Mouse (Mus musculus) heart, adult 18-20 months (tissue): ENCODE data around the gene Erbb2. TPM values are rescaled to one million over a fixed set of nuclear protein-coding genes. Genes with fewer than 3 reads are reported as not detected.
A peak's percentile ranks its signal among the peaks of the same experiment; 100 is the strongest.

Experiments used
- DNase-seq, 2 experiments: peaks; one replicate each; pipeline ENCODE4 v3.0.0; 2021 to 2022; ENCODE audit warnings: mixed read lengths in 1 of 2
- total RNA-seq, 2 experiments: library from RNA; stranded (reverse); gene quantifications; 2 replicates each; pipeline ENCODE4 v1.2.3; 2021

Gene Erbb2
- total RNA-seq, 2 experiments from 2014 or later: 5.6 to 5.9 TPM

GRCm38 (mm10) chr11:98418939-98419547 is 6.8 kb downstream of the Erbb2 start:
- DNase-seq: no peak

DNA sequence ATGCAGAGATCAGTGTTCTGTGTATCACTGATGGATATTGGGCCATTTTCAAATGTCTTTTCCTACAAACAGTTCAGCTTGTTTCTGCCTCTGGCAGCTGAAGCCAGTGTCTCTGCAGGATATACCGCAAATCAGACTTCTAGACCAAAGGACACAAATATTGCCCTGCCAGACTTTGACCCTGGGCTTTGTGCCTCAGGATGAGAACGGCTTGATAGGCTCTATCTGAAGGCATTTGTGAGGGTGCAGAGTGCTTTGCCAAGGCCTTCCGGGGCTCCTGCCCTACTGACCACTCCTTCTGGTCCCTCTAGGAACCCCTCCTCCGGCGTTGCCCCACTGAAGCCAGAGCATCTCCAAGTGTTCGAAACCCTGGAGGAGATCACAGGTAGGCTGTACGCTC is 14.3 kb downstream of the Erbb2 start:
- no peak for DNase-seq

DNA sequence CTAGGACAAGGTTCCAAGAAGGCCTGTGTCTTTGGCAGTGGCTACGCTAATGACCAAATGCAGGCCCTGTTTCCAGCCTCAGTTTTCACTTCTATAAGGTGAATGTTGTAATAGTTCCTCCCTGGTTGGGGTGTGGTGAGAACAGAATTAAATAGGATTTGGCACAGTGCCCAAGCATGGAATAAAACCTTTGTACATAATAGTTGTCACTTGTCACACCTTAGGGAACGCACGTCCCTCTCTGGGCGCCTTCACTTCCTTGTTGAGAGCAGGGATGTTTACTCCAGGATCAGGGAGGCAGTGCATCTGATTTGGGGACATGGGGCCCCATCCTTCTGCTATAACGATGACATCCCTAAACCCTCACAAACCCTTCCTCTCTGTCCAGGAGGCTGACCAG is 16.2 kb downstream of the Erbb2 start:
- no peak for DNase-seq

DNA sequence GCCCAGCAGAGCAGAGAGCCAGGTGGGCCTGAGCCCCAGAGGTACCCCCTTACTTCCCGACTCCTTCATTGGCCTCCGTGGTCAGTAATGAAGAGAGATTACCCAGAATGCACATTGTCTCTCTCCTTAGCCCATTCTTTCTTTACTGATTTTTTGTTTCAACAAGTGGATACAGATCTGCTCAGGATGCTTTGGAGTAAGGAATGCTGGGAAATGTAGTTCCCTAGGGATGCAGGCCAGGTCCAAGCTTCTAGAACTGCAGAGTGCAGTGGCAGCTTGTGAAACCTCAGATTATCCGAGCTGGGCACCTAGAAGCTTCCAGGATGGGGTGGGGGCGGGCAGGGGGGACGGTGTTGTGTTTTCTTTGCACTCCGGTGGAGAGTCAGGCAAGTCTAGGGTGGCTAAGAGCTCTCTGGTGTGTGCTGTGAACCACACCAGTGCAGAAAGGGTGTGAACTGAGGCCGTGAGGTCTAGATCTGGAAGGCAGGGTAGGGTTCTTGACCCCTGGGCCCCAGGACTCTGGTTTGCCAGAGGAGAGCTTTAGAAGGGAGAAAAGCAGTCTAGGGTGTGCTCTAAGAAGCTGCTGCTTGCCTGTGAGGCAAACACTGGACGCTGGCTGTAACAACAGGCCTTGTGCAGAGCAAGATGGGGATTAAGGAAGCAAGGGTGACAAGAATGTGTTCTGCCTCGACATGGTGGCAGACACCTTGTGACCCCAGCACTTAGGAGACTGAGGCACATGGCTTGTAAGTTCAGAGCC is 19.7 kb downstream of the Erbb2 start:
- no peak for DNase-seq

DNA sequence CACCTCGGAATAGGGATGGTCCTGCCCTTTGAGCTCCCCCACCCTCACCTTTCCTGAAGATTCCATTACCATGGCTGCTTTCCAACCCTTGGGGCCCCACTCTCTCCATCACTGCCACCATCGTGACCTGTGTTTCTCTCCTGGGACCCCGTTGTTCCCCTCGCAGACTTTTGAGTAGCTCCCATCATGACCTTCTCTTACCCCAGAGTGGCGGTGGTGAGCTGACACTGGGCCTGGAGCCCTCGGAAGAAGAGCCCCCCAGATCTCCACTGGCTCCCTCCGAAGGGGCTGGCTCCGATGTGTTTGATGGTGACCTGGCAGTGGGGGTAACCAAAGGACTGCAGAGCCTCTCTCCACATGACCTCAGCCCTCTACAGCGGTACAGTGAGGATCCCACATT is 23.5 kb downstream of the Erbb2 start:
- no peak for DNase-seq

- DNase-seq: no peak
These were observed 25.2 kb downstream of the Erbb2 start for GRCm38 (mm10) chr11:98437441-98437840.

DNA sequence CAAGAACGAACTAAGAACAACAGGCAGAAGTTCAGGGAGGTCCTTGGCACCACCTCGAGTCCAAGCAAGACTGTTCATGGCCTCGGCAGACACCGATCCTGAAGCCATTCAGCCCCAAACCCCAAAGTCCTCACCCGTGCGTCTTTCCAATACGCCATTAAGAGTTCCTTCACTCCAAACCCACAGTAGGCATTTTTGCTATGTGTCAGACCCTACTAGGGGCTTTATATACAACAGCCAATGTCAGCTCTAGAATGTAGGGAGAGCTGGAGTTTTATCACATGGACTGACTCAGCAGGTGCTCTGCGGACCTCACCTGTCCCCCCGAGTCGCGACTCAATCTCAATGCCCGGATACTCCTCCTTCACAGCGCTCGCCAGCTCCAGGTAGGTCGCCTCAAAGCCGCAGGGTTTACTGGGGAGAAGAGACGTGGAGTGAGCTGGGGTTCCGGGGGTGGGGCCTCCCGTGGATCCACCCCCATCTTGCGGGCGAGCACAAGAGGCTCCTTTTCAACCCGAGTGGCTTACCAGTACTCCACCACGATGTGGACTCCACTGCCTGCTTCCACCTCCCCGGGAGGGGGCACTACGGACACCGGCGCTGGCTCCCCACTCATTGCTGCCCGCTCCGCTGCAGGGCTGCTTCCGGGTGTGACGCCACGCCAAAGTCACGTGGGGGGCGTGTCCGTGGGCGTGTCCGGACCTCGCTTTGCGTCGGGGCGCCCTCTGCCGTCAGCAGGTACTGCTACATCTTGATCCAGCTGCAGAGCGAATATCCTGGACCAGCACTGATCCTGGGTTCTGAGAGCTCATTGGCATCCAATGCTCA is 26.3 kb downstream of the Erbb2 start, which contains the start of gene Mien1:
TSS of gene Mien1 (minus strand) at position 661 of the 828 bp plus-strand sequence.
- peak; percentile 94 to 98 for DNase-seq

- DNase-seq: no peak
These were observed 31.4 kb downstream of the Erbb2 start for GRCm38 (mm10) chr11:98443688-98444087.

GRCm38 (mm10) chr11:98445238-98445637 is 33.0 kb downstream of the Erbb2 start:
- no peak for DNase-seq

GRCm38 (mm10) chr11:98445679-98446078 is 33.4 kb downstream of the Erbb2 start:
- DNase-seq: no peak

DNA sequence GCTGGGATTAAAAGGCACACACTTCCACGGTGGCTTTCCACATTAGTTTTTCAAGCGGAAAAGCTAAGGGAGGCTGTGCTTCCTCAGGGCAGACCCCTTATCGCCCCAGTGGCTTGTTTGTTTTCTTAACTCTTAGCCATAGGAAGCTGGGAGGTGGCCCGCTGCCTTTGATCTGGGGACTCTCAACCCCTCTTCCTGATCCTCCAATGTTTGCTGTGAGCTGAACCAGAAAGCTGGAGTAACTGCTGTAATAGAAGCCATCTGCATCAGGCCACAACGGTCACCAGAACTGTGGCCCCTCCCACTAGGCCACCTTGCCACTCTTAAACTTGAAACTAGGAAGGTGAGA is 33.9 kb downstream of the Erbb2 start, which contains the start of gene Grb7:
TSS of gene Grb7 (plus strand) at position 182 of the 349 bp plus-strand sequence.
- no peak for DNase-seq

DNA sequence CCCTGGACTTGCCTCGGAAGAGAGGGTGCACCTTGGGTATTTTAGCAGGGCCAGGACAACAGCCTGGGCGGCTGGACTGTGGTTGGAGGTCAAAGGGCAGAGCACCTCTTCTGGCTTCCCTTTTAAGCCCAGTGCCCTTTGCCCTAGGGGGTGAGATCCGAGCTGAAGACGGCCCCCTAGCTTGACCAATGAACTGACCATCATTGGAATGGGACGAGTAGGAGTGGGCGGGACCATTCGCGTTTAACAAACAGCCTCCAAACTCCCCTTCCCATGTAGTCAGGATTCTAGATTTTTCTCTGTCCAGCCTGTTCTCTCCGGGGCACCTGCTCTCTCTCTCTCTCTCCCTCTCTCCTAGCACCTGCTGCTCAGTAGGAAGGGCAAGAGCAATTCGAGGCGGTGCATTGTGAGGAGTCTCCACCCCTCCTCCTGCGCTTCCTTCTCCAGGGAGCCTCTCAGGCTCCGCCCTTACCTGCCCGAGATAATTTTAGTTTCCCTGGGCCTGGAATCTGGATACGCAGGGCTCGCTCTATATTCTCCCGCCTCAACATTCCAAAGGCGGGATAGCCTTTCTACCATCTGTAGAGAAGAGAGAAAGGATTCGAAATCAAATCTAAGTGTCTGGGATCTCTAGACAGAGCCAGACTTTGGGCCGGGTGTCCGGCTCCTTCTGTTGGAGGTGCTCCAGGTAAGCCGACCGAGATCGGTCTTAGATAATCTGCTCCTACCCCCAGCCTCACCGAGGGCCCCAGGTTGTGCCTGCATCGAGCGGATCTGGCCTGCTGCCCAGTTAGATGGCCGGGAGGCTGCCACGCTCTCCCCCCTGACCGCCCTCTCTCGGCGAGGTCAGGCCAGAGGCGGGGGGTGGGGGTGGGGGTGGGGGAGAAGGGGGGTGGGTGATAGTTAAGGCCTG is 34.5 kb downstream of the Erbb2 start:
- DNase-seq: no peak

DNA sequence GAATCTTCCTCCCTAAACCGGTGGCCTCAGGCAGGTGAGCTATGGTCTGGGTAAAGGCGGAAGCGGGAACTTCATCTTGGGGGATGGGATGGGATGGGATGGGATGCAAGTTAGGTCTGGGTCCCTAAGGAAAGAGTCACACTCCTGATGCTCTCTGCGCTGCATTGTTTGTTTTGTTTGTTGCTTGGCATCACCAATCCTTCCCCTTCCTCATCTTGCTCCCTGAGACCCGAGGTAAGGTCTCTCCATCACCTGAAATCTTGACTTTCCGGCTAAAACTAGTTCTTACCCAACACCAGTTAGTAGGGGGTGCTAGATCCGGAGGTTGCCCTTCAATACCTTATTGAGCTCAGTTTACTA is 35.2 kb downstream of the Erbb2 start:
- no peak for DNase-seq

DNA sequence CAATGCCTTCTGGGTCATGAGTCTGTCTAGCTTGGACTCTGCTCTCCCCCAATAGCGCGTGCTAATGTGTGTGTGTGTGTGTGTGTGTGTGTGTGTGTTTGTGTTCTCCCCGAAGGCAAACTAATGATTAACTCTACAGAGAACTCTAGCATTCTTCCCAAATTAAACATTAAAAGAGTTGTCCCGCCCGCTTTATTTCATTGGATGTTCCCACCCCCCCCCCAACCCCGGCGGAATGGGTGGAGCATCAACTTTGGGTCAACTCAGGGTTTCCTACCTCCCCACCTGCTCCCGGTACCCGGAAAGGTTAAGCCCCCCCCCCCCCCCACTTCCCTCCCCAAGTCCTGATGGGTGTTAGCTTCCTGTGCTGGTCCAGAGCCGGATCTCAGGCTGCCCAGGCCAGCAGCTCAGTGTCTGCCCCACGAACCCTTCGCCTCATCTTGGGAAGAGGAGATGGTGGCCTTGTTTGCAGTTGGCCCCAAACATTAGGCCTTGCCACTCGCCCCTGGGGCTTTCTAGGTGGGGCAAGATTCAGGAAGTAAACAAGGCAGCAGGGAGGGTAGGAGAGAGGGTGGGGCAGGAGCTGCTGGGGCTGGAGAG is 36.0 kb downstream of the Erbb2 start:
- no peak for DNase-seq

- DNase-seq: no peak
These were observed 37.1 kb downstream of the Erbb2 start for GRCm38 (mm10) chr11:98449419-98449818.

DNA sequence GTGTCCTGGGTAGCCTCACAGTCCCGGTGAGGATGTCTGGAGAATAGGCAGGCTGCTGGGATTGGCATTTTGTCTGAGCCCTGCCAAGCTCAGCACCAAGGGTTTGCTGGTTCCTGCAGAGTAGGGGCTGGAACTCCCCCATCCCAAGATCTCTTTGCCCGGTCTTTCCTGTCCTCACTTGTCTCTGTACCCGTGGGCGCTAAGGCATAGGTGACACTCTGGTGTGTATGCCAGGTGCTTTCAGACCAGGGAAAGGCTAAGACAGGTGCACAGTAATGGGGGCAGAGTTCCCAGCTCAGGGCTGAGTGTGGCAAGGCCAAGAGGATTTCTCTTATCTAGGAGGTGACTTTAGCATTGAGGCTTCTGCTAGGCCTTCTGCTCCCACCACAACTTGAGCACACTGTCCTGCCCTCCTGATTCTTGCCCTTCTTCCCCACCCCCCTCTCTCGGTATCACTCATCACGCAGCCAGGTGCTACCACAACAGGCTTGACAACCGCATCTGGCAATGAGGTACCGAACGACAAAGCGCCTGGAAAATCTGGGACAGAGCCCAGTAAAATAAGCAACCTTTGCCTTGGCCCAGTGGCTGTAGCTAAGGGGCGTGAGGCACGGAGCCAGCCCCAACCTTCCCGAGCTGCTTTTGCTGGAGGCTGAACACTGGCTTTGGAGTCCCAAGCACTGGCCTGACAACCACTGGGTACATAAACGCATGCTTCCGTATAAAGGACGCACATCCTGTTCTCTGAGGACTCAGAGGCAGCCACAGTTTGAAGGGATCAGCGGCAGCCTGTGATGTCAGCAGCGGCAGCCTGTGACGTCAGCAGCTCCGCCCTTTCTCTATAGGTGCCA is 37.9 kb downstream of the Erbb2 start:
- DNase-seq: peak; percentile 34 to 46

DNA sequence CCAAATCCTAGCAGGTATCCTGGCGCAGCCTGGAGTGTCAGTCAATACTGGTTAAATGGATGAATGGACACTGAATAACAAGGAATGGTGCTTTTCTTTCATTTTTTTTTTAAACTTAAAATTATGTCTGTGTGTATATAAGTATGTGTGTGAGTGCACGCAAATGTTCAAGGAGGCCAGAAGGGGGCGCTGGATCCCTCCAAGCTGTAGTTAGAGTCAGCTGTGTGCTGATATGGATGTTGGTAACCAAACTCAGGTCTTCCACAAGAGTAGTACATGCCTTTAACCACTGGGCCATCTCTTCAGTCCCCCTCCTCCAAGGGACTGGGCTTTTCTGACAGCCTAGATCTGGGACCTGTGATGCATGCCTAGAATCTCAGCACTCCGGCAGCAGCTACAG is 43.2 kb downstream of the Erbb2 start:
- no peak for DNase-seq

GRCm38 (mm10) chr11:98456545-98456944 is 44.3 kb downstream of the Erbb2 start:
- DNase-seq: no peak

DNA sequence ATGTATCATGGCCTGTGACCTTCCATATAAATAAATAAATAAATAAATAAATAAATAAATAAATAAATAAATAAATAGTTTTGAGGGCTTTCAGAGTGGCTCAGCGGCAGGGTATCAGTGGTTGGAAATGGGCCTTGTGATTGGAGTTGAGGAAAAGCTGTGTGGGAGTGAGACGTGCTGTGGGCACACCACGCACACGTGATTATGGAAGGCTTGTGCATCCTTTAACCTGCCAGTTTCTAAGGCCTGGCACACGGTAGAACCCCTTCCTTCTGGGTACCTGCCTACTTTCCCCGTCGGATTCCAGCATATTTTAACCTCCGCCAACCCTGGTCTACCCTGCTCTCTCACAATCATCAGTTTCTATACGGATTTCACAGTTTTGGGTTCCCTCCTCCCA is 44.7 kb downstream of the Erbb2 start:
- DNase-seq: no peak

GRCm38 (mm10) chr11:98457367-98458120 is 45.3 kb downstream of the Erbb2 start:
- DNase-seq: peak; percentile 85 to 91
